Mouse (Mus musculus): ENCODE results near the gene 4930579F01Rik.
"Not testable (repeated sequence)": the region's sequence is repeated elsewhere in the genome, so short reads cannot be mapped to it uniquely, and the experiment has no call there.

Gene 4930579F01Rik

GRCm38 (mm10) chr3:138156651-138157050 is 37.0 kb downstream of the 4930579F01Rik start:
- in situ Hi-C loops (cut with MboI, MseI), result loop anchor here in 1 of 2 experiments (10.0 kb wide), 1 partner anchor 898 kb away; no protein-coding TSS in a partner anchor

DNA sequence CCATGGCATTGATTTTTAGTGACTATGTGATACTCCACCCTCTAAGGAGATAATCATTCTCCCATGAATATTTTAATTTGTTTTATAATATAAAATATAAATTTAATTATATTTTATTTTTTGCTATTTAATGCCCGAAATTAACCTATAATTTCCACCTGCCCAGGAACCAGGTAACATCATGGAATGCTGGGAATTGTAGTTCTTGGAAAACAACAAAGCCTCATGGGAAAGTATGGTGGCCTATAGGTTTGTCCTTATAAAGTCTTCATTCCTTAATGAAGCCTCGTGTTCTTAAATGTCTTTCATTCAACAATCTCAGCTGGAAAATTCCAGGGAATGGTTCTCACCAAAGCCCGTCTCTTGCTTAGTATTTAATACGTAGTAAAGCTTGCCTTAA is 38.6 kb downstream of the 4930579F01Rik start:
- in situ Hi-C loops (cut with MboI, MseI), result loop anchor here in 1 of 2 experiments (10.0 kb wide), 1 partner anchor 900 kb away; no protein-coding TSS in a partner anchor

- in situ Hi-C loops (cut with MboI, MseI), result loop anchor here (5.0 kb wide), 4 partner anchors 157 to 372 kb away; partner anchors contain the start of gene H2afz (in 1 of the 2)
These were observed 44.8 kb downstream of the 4930579F01Rik start for GRCm38 (mm10) chr3:138148811-138149210.

DNA sequence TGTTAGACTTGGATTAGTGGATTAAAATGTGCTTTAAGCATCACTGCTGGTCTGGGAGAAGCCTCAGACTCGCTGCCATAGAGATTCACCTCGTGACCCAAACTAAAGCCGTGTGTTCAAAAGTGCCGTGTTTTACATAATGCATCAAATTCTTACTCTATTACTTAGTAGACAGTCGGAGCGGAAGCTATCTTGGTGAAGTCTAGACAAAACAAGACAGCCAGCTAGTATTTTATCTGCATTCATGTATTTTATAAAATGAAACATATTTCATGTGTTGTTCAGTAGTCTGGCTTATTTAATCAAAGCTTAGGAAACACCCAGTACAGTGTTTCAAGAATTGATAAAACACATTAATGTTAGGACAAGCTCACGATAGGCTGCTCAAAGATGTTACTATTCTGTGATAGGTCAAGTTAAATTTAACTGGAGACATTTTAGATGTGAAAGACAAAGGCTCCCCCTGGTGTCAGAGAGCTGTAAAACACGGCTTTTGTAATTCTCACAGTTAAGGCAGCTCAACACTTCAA is 48.9 kb downstream of the 4930579F01Rik start, which contains the start of gene Mttp:
Gene Mttp, minus strand, starts transcription at position 327 of the 530 bp plus-strand sequence.
- in situ Hi-C loops (cut with MboI, MseI), result loop anchor here (5.0 kb wide), 4 partner anchors 152 to 367 kb away; partner anchors contain the start of gene H2afz (in 1 of the 2)

DNA sequence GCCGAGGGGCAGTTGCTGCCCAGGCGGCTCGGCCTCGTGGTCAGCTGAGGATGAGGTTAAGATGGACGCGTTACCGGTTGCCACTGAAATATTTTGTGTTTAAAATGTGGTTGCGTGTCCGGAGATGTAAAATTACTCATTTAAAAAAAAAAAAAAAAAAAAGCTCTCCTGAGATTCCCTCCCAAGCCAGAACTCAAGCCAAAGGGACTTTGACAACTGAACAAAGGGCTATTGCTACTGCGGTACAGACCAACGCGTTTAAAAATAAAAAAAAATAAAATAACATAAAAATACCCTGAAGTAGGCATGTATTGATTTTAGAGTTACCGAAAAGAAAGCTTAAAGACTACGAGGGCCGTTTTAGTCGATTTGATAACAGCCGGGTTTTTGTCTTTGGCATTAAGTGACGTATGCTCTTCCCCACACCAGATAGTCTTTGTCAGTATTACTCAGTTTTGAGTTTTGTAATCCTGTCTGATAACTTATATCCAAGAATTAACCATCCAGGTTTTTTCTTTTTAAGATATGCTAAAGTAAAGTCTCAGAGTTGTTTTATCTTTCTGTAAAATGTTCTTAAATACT is 49.5 kb downstream of the 4930579F01Rik start:
- in situ Hi-C loops (cut with MboI, MseI), result no loop called here

- in situ Hi-C loops (cut with MboI, MseI), result no loop called here
These were observed 50.1 kb downstream of the 4930579F01Rik start, which contains the start of gene Trmt10a for GRCm38 (mm10) chr3:138143315-138144059. Gene Trmt10a (plus strand): TSS chr3:138143448.

GRCm38 (mm10) chr3:138142733-138143314 is 50.8 kb downstream of the 4930579F01Rik start:
- in situ Hi-C loops (cut with MboI, MseI), result no loop called here

DNA sequence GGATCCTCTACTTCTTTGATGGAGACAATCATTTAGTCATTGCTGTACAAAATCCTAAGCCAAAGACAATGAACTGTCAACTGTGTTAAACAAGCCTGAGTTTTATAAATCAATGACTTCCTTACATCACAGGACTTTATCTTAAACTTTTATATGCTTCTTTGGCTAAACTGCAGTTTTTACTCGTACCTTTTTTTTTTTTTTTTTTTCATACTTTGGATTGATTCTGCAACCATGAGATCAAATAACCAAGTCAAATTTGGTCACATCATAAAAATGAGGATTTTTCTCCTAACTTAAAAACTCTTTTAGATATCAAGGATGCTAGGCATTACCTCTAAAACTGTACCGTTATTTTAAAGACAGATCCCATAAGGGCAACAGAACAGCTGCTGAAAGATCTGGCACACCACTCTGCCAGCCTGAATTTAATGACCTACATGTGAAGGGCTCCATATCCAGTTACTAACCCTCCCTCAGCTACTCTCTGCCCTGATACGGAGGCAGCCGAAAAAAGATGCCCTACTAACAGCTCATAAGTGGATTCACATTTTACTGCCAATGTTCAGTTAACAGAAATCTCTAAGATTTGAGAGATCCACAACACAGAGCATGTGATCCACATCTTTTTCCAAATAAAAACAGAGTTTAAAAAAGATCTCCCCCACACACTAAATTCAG is 51.4 kb downstream of the 4930579F01Rik start:
- in situ Hi-C loops (cut with MboI, MseI), result no loop called here

GRCm38 (mm10) chr3:138139663-138140062 is 54.0 kb downstream of the 4930579F01Rik start:
- in situ Hi-C loops (cut with MboI, MseI), result no loop called here

GRCm38 (mm10) chr3:138138146-138138545 is 55.5 kb downstream of the 4930579F01Rik start:
- in situ Hi-C loops (cut with MboI, MseI), result not testable (repeated sequence)

- in situ Hi-C loops (cut with MboI, MseI), result no loop called here
These were observed 59.1 kb downstream of the 4930579F01Rik start for GRCm38 (mm10) chr3:138134528-138134927.

DNA sequence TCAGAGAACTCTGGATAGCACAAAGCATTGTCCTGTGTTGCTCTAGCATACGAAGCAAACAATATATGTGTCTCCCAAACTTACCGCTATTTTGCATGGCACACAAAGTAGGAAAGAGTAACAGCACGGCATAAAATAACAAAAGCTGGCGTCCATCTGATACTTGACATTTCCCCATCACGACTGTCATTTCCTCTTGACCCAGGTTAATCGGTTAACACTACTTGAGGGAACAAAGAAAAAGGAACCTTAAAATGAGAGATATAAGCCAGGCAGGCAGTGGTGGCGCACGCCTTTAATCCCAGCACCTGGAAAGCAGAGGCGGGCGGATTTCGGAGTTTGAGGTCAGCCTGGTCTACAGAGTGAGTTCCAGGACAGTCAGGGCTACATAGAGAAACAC is 59.7 kb downstream of the 4930579F01Rik start:
- in situ Hi-C loops (cut with MboI, MseI), result no loop called here

GRCm38 (mm10) chr3:138133463-138133862 is 60.2 kb downstream of the 4930579F01Rik start:
- in situ Hi-C loops (cut with MboI, MseI), result no loop called here

- in situ Hi-C loops (cut with MboI, MseI), result no loop called here
These were observed 62.5 kb downstream of the 4930579F01Rik start for GRCm38 (mm10) chr3:138131168-138131567.

GRCm38 (mm10) chr3:138130692-138131091 is 62.9 kb downstream of the 4930579F01Rik start:
- in situ Hi-C loops (cut with MboI, MseI), result no loop called here

GRCm38 (mm10) chr3:138129110-138129509 is 64.5 kb downstream of the 4930579F01Rik start:
- in situ Hi-C loops (cut with MboI, MseI), result no loop called here

GRCm38 (mm10) chr3:138123842-138124241 is 69.8 kb downstream of the 4930579F01Rik start:
- in situ Hi-C loops (cut with MboI, MseI), result loop anchor here in 1 of 2 experiments (5.0 kb wide), 1 partner anchor 87 kb away; no protein-coding TSS in a partner anchor

GRCm38 (mm10) chr3:138121461-138121860 is 72.2 kb downstream of the 4930579F01Rik start:
- in situ Hi-C loops (cut with MboI, MseI), result loop anchor here in 1 of 2 experiments (5.0 kb wide), 1 partner anchor 84 kb away; no protein-coding TSS in a partner anchor

GRCm38 (mm10) chr3:138119444-138120105 is 74.0 kb downstream of the 4930579F01Rik start:
- in situ Hi-C loops (cut with MboI, MseI), result loop anchor here in 1 of 2 experiments (5.0 kb wide), 1 partner anchor 82 kb away; no protein-coding TSS in a partner anchor

GRCm38 (mm10) chr3:138118831-138119230 is 74.8 kb downstream of the 4930579F01Rik start:
- in situ Hi-C loops (cut with MboI, MseI), result no loop called here
